Mouse (Mus musculus) neural tube, embryonic 13.5 days (tissue): Measurements from ENCODE around the gene Fgfr2. TPM values are rescaled to one million over a fixed set of nuclear protein-coding genes. Genes with fewer than 3 reads are reported as not detected.
"Not testable (repeated sequence)": the region's sequence is repeated elsewhere in the genome, so short reads cannot be mapped to it uniquely, and the experiment has no call there.

Experiments
- ATAC-seq: fragments of 200-750 bp; cut with Nextera tagmentation; 2 replicates; pipeline ENCODE4 v1.8.0; 2017; ENCODE audit warnings: low read depth, mild to moderate bottlenecking, moderate TSS enrichment, moderate library complexity
- H3K27ac ChIP-seq: fragments of 300-500 bp; sonication (generic); replicated peaks from 2 replicates; pipeline ENCODE4 v1.5.1; 2015; ENCODE audit warnings: moderate library complexity, mild to moderate bottlenecking, inconsistent platforms
- H3K27me3 ChIP-seq: fragments of 300-500 bp; sonication (generic); 2 replicates; pipeline ENCODE4 v1.6.1; 2015; ENCODE audit warnings: mild to moderate bottlenecking, inconsistent platforms
- H3K36me3 ChIP-seq: fragments of 300-500 bp; sonication (generic); 2 replicates; pipeline ENCODE4 v1.6.1; 2015; ENCODE audit warnings: mild to moderate bottlenecking, inconsistent platforms
- H3K4me1 ChIP-seq: fragments of 300-500 bp; sonication (generic); replicated peaks from 2 replicates; pipeline ENCODE4 v1.6.1; 2015; ENCODE audit warnings: inconsistent platforms
- H3K4me2 ChIP-seq: fragments of 300-500 bp; sonication (generic); 2 replicates; pipeline ENCODE4 v1.6.1; 2015; ENCODE audit warnings: inconsistent platforms, mild to moderate bottlenecking, moderate library complexity
- H3K4me3 ChIP-seq: fragments of 300-500 bp; sonication (generic); 2 replicates; pipeline ENCODE4 v1.5.1; 2015; ENCODE audit warnings: mild to moderate bottlenecking, inconsistent platforms
- H3K9ac ChIP-seq: fragments of 300-500 bp; sonication (generic); 2 replicates; pipeline ENCODE4 v1.6.1; 2015; ENCODE audit warnings: moderate library complexity, mild to moderate bottlenecking, inconsistent platforms
- H3K9me3 ChIP-seq: fragments of 300-500 bp; sonication (generic); 2 replicates; pipeline ENCODE4 v1.6.1; 2016; ENCODE audit warnings: inconsistent platforms
- WGBS: fragments of 180-500 bp; shearing (Covaris S2); methylation state at CpG from one replicate; pipeline ENCODE4 v1.1.7; 2015; 5-methylcytosine and 5-hydroxymethylcytosine counted together
- polyA plus RNA-seq: library from polyadenylated mRNA; unstranded; fragments of >200 nt; fragmentation: Nextera tagmentation; extraction: Ambion mirVana; gene quantifications from 2 replicates; pipeline ENCODE4 v1.2.1, GENCODE M21; 2015

Gene Fgfr2
- polyA plus RNA-seq, 1 experiment from 2014 or later, result 22.9 TPM

GRCm38 (mm10) chr7:132669999-132670862, 452.9 kb downstream of the Fgfr2 start:
- H3K4me3 ChIP-seq, result no peak overlapping the region
- H3K9me3 ChIP-seq, result no peaks in the 10 kb centered on the region
- H3K4me1 ChIP-seq, result 0 out of 2 replicates have a peak, but pooled peaks cover 9% of the 10 kb centered on the region
- H3K36me3 ChIP-seq, result no peaks in the 10 kb centered on the region
- ATAC-seq, result no peak
- no peaks in the 10 kb centered on the region for H3K27me3 ChIP-seq
- WGBS, result 86% methylated on average over 20 of the region's 20 CpGs
- no peak overlapping the region for H3K4me2 ChIP-seq
- H3K27ac ChIP-seq, result no peak overlapping the region
- no peak overlapping the region for H3K9ac ChIP-seq

GRCm38 (mm10) chr7:132668604-132669003, 454.5 kb downstream of the Fgfr2 start:
- 0 out of 2 replicates have a peak, but pooled peaks cover 5% of the 10 kb centered on the region for H3K4me1 ChIP-seq
- H3K4me2 ChIP-seq, result no peak overlapping the region
- WGBS, result 56% methylated on average over 2 of the region's 2 CpGs
- no peak overlapping the region for H3K9ac ChIP-seq
- H3K27ac ChIP-seq, result no peak overlapping the region
- no peaks in the 10 kb centered on the region for H3K9me3 ChIP-seq
- no peak for ATAC-seq
- no peaks in the 10 kb centered on the region for H3K27me3 ChIP-seq
- no peak overlapping the region for H3K4me3 ChIP-seq
- H3K36me3 ChIP-seq, result no peaks in the 10 kb centered on the region

GRCm38 (mm10) chr7:132666516-132666915, 456.6 kb downstream of the Fgfr2 start:
- no peaks in the 10 kb centered on the region for H3K27me3 ChIP-seq
- no peak overlapping the region for H3K4me2 ChIP-seq
- ATAC-seq, result no peak
- WGBS, result 80% methylated on average over 4 of the region's 4 CpGs
- H3K4me3 ChIP-seq, result no peak overlapping the region
- H3K4me1 ChIP-seq, result 0 out of 2 replicates have a peak, but pooled peaks cover 5% of the 10 kb centered on the region
- H3K9ac ChIP-seq, result no peak overlapping the region
- no peaks in the 10 kb centered on the region for H3K9me3 ChIP-seq
- H3K27ac ChIP-seq, result no peak overlapping the region
- no peaks in the 10 kb centered on the region for H3K36me3 ChIP-seq

- Histone ChIP-seq H3K36me3 (no peaks in the 10 kb centered on the region), H3K9ac (no peak overlapping the region), H3K27ac (no peak overlapping the region), H3K4me3 (no peak overlapping the region), H3K9me3 (no peaks in the 10 kb centered on the region), H3K4me1 (0 out of 2 replicates have a peak, but pooled peaks cover 5% of the 10 kb centered on the region), H3K27me3 (no peaks in the 10 kb centered on the region), H3K4me2 (no peak overlapping the region)
- ATAC-seq, result 0 out of 2 replicates have a peak, but pooled peaks have one; percentile 25
- 28% methylated on average over 7 of the region's 8 CpGs for WGBS
Observed at GRCm38 (mm10) chr7:132665664-132666382, 457.3 kb downstream of the Fgfr2 start.

- Histone ChIP-seq H3K4me3 (no peak overlapping the region), H3K4me2 (no peak overlapping the region), H3K27ac (no peak overlapping the region), H3K27me3 (no peaks in the 10 kb centered on the region), H3K4me1 (0 out of 2 replicates have a peak, but pooled peaks cover 5% of the 10 kb centered on the region), H3K9ac (no peak overlapping the region), H3K36me3 (no peaks in the 10 kb centered on the region), H3K9me3 (no peaks in the 10 kb centered on the region)
- ATAC-seq, result no peak
- 71% methylated on average over 6 of the region's 6 CpGs for WGBS
Observed at GRCm38 (mm10) chr7:132664815-132665214, 458.3 kb downstream of the Fgfr2 start.

- 74% methylated on average over 6 of the region's 6 CpGs for WGBS
- peaks cover 17% of the 10 kb centered on the region for H3K4me1 ChIP-seq
- not testable (repeated sequence) for H3K9me3 ChIP-seq, H3K27ac ChIP-seq, ATAC-seq, H3K27me3 ChIP-seq, H3K36me3 ChIP-seq, H3K9ac ChIP-seq, H3K4me3 ChIP-seq, H3K4me2 ChIP-seq
Observed at GRCm38 (mm10) chr7:132662831-132663230, 460.3 kb downstream of the Fgfr2 start.

GRCm38 (mm10) chr7:132659633-132660032, 463.5 kb downstream of the Fgfr2 start:
- Histone ChIP-seq H3K9ac (no peak overlapping the region), H3K36me3 (no peaks in the 10 kb centered on the region), H3K4me3 (no peak overlapping the region), H3K27me3 (no peaks in the 10 kb centered on the region), H3K4me2 (no peak overlapping the region), H3K9me3 (no peaks in the 10 kb centered on the region), H3K27ac (no peak overlapping the region), H3K4me1 (peaks cover 23% of the 10 kb centered on the region)
- no peak for ATAC-seq
- WGBS, result 81% methylated on average over 7 of the region's 7 CpGs

- WGBS, result 87% methylated on average over 5 of the region's 5 CpGs
- Histone ChIP-seq H3K4me1 (peaks cover 23% of the 10 kb centered on the region), H3K9ac (no peak overlapping the region), H3K27ac (no peak overlapping the region), H3K4me2 (no peak overlapping the region), H3K4me3 (no peak overlapping the region), H3K36me3 (no peaks in the 10 kb centered on the region), H3K27me3 (no peaks in the 10 kb centered on the region), H3K9me3 (no peaks in the 10 kb centered on the region)
- ATAC-seq, result no peak
Observed at GRCm38 (mm10) chr7:132658688-132659087, 464.5 kb downstream of the Fgfr2 start.

GRCm38 (mm10) chr7:132658058-132658450, 465.1 kb downstream of the Fgfr2 start:
- no peak overlapping the region for H3K9ac ChIP-seq
- H3K4me3 ChIP-seq, result no peak overlapping the region
- H3K27me3 ChIP-seq, result no peaks in the 10 kb centered on the region
- H3K27ac ChIP-seq, result 0 out of 2 replicates have a peak overlapping the region, but pooled peaks have one; percentile 54
- H3K4me1 ChIP-seq, result peaks cover 23% of the 10 kb centered on the region
- ATAC-seq, result no peak
- no peak overlapping the region for H3K4me2 ChIP-seq
- 21% methylated on average over 9 of the region's 9 CpGs for WGBS
- no peaks in the 10 kb centered on the region for H3K9me3 ChIP-seq
- no peaks in the 10 kb centered on the region for H3K36me3 ChIP-seq

- Histone ChIP-seq H3K9ac (no peak overlapping the region), H3K36me3 (no peaks in the 10 kb centered on the region), H3K27ac (peak overlapping the region; percentile 54; the same call in 1 of the 2 replicates), H3K27me3 (no peaks in the 10 kb centered on the region), H3K4me1 (peaks cover 23% of the 10 kb centered on the region), H3K4me3 (no peak overlapping the region), H3K9me3 (no peaks in the 10 kb centered on the region), H3K4me2 (no peak overlapping the region)
- WGBS, result 58% methylated on average over 14 of the region's 14 CpGs
- no peak; the same call in 1 of the 2 replicates for ATAC-seq
Observed at GRCm38 (mm10) chr7:132657371-132658057, 465.6 kb downstream of the Fgfr2 start.

- peak; percentile 46 for ATAC-seq
- Histone ChIP-seq H3K4me3 (no peak overlapping the region), H3K9ac (peak overlapping the region; percentile 34; the same call in 1 of the 2 replicates), H3K36me3 (no peaks in the 10 kb centered on the region), H3K4me2 (0 out of 2 replicates have a peak overlapping the region, but pooled peaks have one; percentile 18), H3K4me1 (peaks cover 23% of the 10 kb centered on the region), H3K9me3 (no peaks in the 10 kb centered on the region), H3K27ac (peak overlapping the region; percentile 49; the same call in 1 of the 2 replicates), H3K27me3 (no peaks in the 10 kb centered on the region)
- 9% methylated on average over 3 of the region's 3 CpGs for WGBS
Observed at GRCm38 (mm10) chr7:132656548-132656947, 466.6 kb downstream of the Fgfr2 start.
